Mouse (Mus musculus): Measurements from ENCODE around the gene Zfp574.
"Not testable (repeated sequence)": the region's sequence is repeated elsewhere in the genome, so short reads cannot be mapped to it uniquely, and the experiment has no call there.

Gene Zfp574

GRCm38 (mm10) chr7:25071979-25072715, at the start of gene Zfp574, which contains the start of gene Grik5:
Zfp574 (plus strand) TSS chr7:25072567.
Grik5 (minus strand) TSS chr7:25072346.
- DNase-seq (ENCODE audit: low spot score in 2 of 2): no peak

- no peak for DNase-seq (ENCODE audit: low spot score in 2 of 2)
Measured at GRCm38 (mm10) chr7:25025855-25026439, 46.4 kb upstream of the Zfp574 start.

GRCm38 (mm10) chr7:25026452-25026851, 45.9 kb upstream of the Zfp574 start:
- no peak for DNase-seq (ENCODE audit: low spot score in 2 of 2)

GRCm38 (mm10) chr7:25030032-25030753, 42.2 kb upstream of the Zfp574 start:
- peak; percentile 39 to 71 for DNase-seq (ENCODE audit: low spot score in 2 of 2)

GRCm38 (mm10) chr7:25031528-25031927, 40.8 kb upstream of the Zfp574 start:
- no peak for DNase-seq (ENCODE audit: low spot score in 2 of 2)

- no peak for DNase-seq (ENCODE audit: low spot score in 2 of 2)
Measured at GRCm38 (mm10) chr7:25034796-25035195, 37.6 kb upstream of the Zfp574 start.

- peak; percentile 41 to 68 for DNase-seq (ENCODE audit: low spot score in 2 of 2)
Measured at GRCm38 (mm10) chr7:25035916-25036315, 36.5 kb upstream of the Zfp574 start.

- DNase-seq (ENCODE audit: low spot score in 2 of 2): no peak
Measured at GRCm38 (mm10) chr7:25041921-25042320, 30.4 kb upstream of the Zfp574 start.

GRCm38 (mm10) chr7:25044599-25044998, 27.8 kb upstream of the Zfp574 start:
- DNase-seq (ENCODE audit: low spot score in 2 of 2): not testable (repeated sequence)

GRCm38 (mm10) chr7:25047363-25047762, 25.0 kb upstream of the Zfp574 start:
- DNase-seq (ENCODE audit: low spot score in 2 of 2): no peak

- no peak for DNase-seq (ENCODE audit: low spot score in 2 of 2)
Measured at GRCm38 (mm10) chr7:25049295-25049930, 23.0 kb upstream of the Zfp574 start.

- DNase-seq (ENCODE audit: low spot score in 2 of 2): no peak
Measured at GRCm38 (mm10) chr7:25052587-25052986, 19.8 kb upstream of the Zfp574 start.

- DNase-seq (ENCODE audit: low spot score in 2 of 2): no peak
Measured at GRCm38 (mm10) chr7:25056951-25057350, 15.4 kb upstream of the Zfp574 start.

- DNase-seq (ENCODE audit: low spot score in 2 of 2): no peak
Measured at GRCm38 (mm10) chr7:25057888-25058287, 14.5 kb upstream of the Zfp574 start.

- DNase-seq (ENCODE audit: low spot score in 2 of 2): no peak
Measured at GRCm38 (mm10) chr7:25058394-25058793, 14.0 kb upstream of the Zfp574 start.

- no peak for DNase-seq (ENCODE audit: low spot score in 2 of 2)
Measured at GRCm38 (mm10) chr7:25058836-25059235, 13.5 kb upstream of the Zfp574 start.

- DNase-seq (ENCODE audit: low spot score in 2 of 2): no peak
Measured at GRCm38 (mm10) chr7:25063346-25063745, 9.0 kb upstream of the Zfp574 start.

GRCm38 (mm10) chr7:25063900-25064299, 8.5 kb upstream of the Zfp574 start:
- DNase-seq (ENCODE audit: low spot score in 2 of 2): no peak

- no peak for DNase-seq (ENCODE audit: low spot score in 2 of 2)
Measured at GRCm38 (mm10) chr7:25067338-25067737, 5.0 kb upstream of the Zfp574 start.

- DNase-seq (ENCODE audit: low spot score in 2 of 2): no peak
Measured at GRCm38 (mm10) chr7:25067909-25068656, 4.3 kb upstream of the Zfp574 start.

- no peak for DNase-seq (ENCODE audit: low spot score in 2 of 2)
Measured at GRCm38 (mm10) chr7:25068724-25069123, 3.6 kb upstream of the Zfp574 start.
